Mouse (Mus musculus) kidney, postnatal 10 days (tissue): ENCODE measurements around the gene 2210010C04Rik.
"Not testable (repeated sequence)": the region's sequence is repeated elsewhere in the genome, so short reads cannot be mapped to it uniquely, and the experiment has no call there.

Experiments used
- DNase-seq: peaks from one replicate; pipeline ENCODE4 v3.0.0; 2021; ENCODE audit warnings: mixed read lengths

Gene 2210010C04Rik

GRCm38 (mm10) chr6:41018629-41019028, 16.7 kb downstream of the 2210010C04Rik start:
- no peak for DNase-seq

- no peak for DNase-seq
Observed at GRCm38 (mm10) chr6:41015065-41015464, 20.2 kb downstream of the 2210010C04Rik start.

- not testable (repeated sequence) for DNase-seq
Observed at GRCm38 (mm10) chr6:40999379-40999778, 35.9 kb downstream of the 2210010C04Rik start, which contains the start of gene Gm2663. TSS of gene Gm2663 (minus strand) at chr6:40999479.
